Mouse (Mus musculus) gastrocnemius, postnatal 36 days (tissue): ENCODE measurements around the gene Srgap2. TPM values are rescaled to one million over a fixed set of nuclear protein-coding genes. Genes with fewer than 3 reads are reported as not detected.

Experiments
- DNase-seq, 2 experiments: peaks; one replicate each; pipeline ENCODE4 v3.0.0; 2022
- intact Hi-C: fragments of 180-260 bp; cut with DNase I; formaldehyde crosslinking; loops from one replicate; pipeline ENCODE4 v1.15.1; 2025
- total RNA-seq, 2 experiments: library from RNA; stranded (reverse); gene quantifications; 2 replicates each; pipeline ENCODE4 v1.2.3; 2021

The Srgap2 gene
- total RNA-seq, 2 experiments from 2014 or later: 10.3 to 10.5 TPM

GRCm38 (mm10) chr1:131299788-131300187 lies 227.4 kb downstream of the Srgap2 start:
- DNase-seq: no peak
- intact Hi-C loops: no loop called here

DNA sequence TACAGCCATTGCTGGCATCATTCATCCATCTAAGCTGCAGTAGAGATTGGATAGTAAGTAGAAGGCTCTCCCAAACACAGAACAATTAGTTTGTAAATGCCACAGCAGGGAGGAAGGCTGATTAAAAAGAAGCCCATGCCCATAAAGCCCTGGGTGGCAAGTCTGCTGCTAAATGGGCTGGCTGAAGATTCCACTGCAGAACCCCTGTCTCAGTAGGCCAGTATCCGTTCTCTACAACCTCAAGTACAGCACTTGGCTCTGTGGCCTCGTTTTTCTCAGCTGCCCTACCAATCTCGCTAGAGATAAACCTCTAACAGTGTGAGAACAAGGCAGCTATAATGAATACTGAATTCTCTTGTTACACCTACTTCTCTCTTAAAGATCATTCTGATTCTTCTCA lies 227.9 kb downstream of the Srgap2 start:
- intact Hi-C loops: no loop called here
- no peak for DNase-seq

DNA sequence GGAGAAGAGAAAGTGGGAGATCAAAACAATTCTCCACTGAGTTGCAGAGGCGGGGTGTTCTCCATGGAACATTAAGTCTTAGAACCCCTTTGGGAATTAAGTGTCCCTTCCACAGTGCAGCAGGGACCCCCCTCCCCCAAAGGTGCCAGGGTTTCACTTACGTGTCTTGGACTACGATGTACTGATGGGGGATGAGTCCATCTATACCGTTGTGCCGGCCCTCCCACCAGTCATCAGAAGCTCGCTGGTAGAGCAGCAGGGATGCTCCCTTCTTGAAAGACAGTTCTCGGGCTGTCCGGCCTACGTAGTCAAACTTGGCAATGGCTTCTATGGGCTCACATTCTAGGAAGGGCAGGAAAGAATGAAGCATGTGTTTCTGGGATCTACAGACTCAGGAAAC lies 229.0 kb downstream of the Srgap2 start:
- intact Hi-C loops: no loop called here
- DNase-seq: no peak

- DNase-seq: no peak
- intact Hi-C loops: no loop called here
Measured at GRCm38 (mm10) chr1:131296726-131297125, 230.4 kb downstream of the Srgap2 start.

DNA sequence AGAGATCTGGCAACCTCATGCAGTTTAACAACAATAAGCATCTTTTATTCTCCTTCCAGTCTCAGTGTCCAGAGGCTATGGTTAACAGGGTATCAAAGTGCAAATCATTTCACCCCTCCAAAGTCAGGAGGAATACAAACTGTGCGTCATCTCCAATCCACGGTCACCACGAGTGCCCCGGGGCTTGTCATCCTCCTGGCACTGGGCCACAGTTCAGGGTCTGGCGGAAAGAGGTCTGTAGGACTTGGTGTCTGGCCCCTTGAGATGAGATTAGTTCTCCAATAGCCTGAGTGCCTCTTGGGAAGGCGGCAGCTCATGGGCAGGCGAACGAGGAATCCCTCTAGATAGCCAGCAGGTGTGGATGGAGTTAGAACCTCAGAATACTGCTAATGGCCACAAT lies 232.0 kb downstream of the Srgap2 start:
- DNase-seq: peak in 1 of 2 experiments; percentile 7
- intact Hi-C loops: no loop called here

DNA sequence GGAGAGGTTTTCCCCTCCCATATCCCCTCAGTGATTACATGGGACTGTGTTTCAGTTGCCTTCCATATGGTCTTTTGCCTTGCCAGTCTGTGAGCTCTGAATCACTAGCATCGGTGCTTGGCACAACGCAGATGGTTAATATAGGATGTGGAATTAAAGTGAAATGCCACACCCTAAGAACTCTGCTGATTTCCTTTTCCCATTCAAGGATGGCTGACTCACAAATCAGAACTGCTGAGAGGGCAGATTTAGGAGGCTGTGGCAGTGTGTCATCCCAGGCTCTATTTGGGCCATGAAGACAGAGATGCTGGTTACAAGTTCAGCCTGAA lies 233.3 kb downstream of the Srgap2 start:
- peak in 1 of 2 experiments; percentile 0 for DNase-seq
- intact Hi-C loops: no loop called here

- DNase-seq: no peak
Measured at GRCm38 (mm10) chr1:131293221-131293921, 233.8 kb downstream of the Srgap2 start.

GRCm38 (mm10) chr1:131290648-131291047 lies 236.5 kb downstream of the Srgap2 start:
- DNase-seq: peak in 1 of 2 experiments; percentile 35
- intact Hi-C loops: no loop called here

More at GRCm38 (mm10) chr1:131293221-131293921, 233.8 kb downstream of the Srgap2 start:
- intact Hi-C loops: no loop called here

DNA sequence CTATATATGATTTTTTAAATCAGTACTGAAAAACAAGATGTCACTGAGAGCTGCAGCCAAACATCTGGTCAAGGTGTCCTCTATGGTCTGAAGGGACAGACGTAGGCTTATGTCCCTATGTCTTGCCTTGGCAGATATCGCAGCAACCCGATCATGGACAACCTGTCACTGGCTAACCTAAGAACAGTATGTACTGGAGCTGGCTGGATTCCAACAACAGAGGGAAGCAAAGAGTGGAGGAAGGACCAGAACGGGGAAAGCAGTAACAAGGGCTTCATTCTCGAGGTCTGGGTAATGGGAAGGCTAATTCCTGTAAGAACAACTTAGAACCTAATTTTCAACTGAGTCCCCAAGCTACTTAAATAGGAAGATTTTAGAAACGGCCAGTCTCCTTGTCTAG lies 238.2 kb downstream of the Srgap2 start:
- intact Hi-C loops: no loop called here
- no peak for DNase-seq

GRCm38 (mm10) chr1:131287267-131287666 lies 239.9 kb downstream of the Srgap2 start:
- no peak for DNase-seq
- intact Hi-C loops: no loop called here

GRCm38 (mm10) chr1:131286803-131287202 lies 240.3 kb downstream of the Srgap2 start:
- DNase-seq: no peak
- intact Hi-C loops: no loop called here

DNA sequence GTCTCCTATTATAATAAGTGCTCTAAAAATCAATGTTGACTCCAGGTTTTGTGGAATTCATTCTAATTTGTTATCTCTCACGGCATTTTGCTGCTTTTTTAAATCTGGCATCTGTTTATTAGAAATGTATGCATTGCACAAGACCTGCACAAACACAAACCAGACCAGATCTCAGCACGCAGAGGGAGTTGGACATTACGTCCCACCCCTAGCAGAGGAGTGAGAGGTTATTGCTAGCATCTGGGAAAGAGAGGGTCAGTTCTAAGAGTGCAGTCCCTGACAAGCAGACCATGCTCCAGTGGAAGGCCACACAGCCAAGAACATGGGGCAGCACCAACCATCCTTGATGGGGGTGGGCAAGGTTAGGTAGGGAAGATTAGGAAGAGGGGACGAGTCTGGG lies 242.5 kb downstream of the Srgap2 start:
- DNase-seq: no peak
- intact Hi-C loops: no loop called here

DNA sequence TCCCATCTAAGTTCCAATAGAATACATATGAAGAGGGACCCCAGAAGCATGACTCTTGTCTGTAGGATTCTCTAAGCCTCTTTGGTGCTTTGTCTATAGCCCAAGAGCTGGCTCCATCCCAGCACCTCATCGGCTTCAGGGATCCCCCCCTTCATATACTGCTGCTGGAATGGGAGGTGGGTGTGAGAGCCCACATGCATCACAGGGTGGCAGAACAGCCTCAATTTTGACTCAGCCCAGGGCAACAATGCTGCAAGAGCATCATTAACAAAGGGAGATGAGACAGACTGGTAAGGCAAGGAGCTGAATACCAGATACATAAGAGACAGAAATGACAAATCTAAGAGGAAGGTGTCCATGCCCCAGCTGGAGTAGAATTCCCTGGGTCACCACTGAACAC lies 243.0 kb downstream of the Srgap2 start:
- intact Hi-C loops: no loop called here
- DNase-seq: no peak

- no peak for DNase-seq
- intact Hi-C loops: no loop called here
Measured at GRCm38 (mm10) chr1:131281731-131282130, 245.4 kb downstream of the Srgap2 start.

DNA sequence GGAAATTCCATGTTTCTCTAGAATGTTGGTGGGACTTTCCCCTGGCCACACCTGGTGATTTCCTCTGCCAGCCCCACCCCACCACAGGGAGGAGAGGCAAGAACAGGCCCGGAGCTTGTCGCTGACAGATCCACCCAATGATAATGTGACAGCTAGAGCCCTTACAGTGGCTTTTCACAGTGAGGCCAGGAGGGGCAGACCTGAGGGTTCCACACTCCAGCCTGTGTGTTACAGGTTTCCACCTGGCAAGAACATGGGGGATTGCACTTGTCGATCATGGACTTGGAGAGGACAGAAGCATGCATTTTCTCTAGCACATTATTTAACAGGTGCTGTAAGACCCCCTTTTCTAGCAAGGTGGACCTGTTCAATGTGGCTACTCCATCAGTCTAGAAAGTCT lies 246.9 kb downstream of the Srgap2 start:
- intact Hi-C loops: no loop called here

DNA sequence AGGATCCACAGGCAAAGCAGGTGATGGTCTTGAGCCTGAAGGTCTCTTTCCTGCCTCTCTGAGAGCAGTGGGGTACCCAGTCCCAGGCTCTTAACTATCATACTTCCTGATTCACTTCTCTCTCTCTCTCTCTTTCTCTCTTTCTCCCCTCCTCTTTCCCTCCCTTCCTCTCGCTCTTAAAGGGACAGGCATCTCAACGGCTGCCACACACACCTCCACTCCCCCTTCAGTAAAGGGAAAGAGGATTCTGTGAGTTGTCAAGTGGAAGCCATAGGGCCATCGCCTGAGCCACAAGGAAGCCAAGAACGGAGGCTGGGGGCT lies 247.7 kb downstream of the Srgap2 start, which contains the start of gene Ikbke:
TSS of gene Ikbke (minus strand) at position 151 of the 321 bp plus-strand sequence.
- DNase-seq: no peak
- intact Hi-C loops: no loop called here

More for the DNA sequence above, 246.9 kb downstream of the Srgap2 start:
- no peak for DNase-seq

DNA sequence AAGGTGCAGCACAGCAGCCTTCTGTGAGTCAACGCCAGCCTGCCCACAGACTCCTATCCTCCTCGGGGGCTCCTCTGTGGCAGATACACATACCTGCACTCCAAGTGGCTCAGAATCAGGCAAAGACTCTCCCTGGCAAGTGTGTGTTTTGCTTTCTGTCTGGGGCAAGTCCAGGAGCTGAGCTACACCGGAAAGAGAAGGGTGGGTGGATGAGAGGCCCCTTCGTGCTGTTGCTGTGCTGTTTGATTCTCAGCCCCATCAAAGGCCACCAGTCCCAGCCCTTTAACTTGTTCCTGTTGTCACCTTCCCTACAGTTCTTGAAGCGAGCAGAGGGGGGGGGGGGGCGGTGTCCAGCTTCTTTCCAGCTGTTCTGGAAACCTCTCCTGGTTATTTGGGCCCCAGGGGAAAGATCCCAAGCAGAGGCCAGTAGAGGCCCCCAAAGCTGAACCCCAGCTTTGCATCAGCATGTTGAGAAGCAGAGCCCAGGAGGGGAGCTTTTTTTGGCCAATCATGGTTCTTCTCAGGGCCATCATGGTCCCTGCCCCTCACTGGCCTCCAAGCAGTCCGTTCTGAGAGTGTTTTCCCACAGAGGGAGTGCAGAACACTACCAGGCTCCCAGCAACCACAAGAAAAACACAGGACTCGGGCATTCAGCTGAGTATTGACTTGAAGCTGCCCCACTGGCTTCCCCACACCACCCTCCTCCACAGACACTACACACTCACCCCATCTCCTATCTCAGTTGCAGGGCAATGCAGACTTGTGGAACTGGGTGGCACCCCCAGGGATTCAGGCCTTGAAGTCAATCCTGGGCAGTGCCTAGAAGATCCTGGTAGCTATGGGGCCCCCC lies 248.3 kb downstream of the Srgap2 start:
- peak in 1 of 2 experiments; percentile 31 for DNase-seq
- intact Hi-C loops: no loop called here

DNA sequence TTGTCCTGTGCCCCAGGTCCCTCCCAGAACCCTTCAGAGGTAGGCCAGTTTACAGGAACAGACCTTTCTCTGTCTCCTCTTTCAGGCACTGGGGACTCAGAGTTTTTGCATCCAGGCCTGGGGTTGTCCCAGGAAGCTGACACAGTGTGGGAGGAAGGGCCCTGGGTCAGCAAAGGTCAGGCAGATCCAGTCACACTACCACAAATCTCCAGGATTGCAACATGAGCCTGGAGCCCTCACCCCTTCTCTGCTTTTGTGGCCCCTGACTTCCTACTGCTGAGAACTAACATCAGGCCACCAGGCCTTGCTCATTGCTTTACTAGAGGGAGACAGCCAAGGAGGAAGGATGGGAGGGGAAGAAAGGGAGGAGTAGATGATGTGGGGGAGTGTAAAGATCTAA lies 250.3 kb downstream of the Srgap2 start:
- DNase-seq: no peak

DNA sequence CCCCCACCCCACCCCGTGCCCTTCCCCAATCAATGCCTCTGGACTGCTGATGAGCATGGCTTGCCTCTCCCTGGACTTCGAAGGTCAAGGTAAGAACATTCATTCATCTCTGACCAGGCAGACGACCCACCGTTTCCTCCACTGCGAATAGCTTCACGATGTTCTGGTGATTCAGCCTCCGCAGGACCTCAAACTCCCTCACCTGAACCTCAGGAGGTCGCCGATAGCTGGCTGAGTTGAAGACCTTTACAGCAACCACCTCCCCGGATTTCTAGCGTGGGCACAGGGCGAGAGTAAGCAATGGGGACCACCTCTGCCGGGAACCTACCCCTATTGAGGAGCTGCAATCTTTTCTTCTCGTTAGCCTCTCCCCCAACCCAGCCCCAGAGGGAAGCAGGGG lies 251.6 kb downstream of the Srgap2 start:
- DNase-seq: no peak
- intact Hi-C loops: no loop called here

More for the DNA sequence above, 250.3 kb downstream of the Srgap2 start:
- intact Hi-C loops: no loop called here

- no peak for DNase-seq
- intact Hi-C loops: no loop called here
Measured at GRCm38 (mm10) chr1:131274725-131275539, 252.2 kb downstream of the Srgap2 start.
